Mouse (Mus musculus) urinary bladder, postnatal 14 days (tissue): ENCODE results near the gene Ccr8.
"Not testable (repeated sequence)": the region's sequence is repeated elsewhere in the genome, so short reads cannot be mapped to it uniquely, and the experiment has no call there.

Experiments used
- DNase-seq: peaks from one replicate; pipeline ENCODE4 v3.0.0; 2021; ENCODE audit warnings: low spot score

Gene Ccr8

DNA sequence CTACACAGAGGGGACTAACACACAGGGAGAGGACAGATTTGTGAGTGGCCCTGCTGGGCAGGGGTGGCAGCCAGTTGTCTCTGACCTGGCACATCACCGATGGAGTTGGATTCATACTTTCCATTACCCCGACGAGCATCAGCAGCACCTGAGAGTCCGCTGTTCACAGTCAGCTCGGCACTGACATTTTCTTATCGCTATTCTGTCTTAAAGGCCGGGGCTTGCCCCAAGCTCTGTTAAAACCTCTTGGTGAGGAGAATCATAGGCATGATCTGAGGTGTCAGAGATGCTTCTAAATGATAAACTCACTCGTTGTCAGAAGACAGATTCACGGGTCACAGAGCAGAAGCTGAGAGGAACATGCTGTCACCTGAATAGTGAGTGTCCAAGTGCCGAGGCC, 828 bp upstream of the Ccr8 start:
- DNase-seq: no peak

DNA sequence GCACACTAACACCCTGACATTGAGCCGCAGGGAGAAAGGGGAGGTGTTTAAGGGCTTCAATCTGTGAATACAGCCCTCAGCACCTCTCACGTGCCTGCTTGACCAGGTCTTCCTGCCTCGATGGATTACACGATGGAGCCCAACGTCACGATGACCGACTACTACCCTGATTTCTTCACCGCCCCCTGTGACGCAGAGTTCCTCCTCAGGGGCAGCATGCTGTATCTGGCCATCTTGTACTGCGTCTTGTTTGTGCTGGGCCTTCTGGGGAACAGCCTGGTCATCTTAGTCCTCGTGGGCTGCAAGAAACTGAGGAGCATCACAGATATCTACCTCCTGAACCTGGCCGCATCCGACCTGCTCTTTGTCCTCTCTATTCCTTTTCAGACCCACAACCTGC, 1.8 kb downstream of the Ccr8 start:
- DNase-seq: no peak

DNA sequence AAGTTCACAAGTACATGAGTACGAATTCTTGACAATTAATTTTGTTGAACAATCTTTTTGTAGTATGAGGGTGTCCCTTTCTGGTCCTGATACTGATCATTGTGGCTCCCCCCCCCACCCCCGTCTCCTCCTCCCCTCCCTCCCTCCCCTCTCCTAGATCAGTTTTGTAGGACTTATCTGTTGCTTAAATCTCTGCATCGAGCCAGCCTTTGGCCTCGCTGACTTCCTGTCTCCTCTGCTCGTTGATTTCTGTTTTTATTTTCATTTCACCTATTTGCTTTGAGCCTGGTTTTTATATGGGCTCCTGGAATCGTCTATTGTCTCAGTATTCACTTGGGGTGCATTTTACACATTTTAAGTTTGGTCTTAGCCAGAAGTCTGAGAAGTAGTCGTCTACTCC, 4.0 kb downstream of the Ccr8 start:
- no peak for DNase-seq

DNA sequence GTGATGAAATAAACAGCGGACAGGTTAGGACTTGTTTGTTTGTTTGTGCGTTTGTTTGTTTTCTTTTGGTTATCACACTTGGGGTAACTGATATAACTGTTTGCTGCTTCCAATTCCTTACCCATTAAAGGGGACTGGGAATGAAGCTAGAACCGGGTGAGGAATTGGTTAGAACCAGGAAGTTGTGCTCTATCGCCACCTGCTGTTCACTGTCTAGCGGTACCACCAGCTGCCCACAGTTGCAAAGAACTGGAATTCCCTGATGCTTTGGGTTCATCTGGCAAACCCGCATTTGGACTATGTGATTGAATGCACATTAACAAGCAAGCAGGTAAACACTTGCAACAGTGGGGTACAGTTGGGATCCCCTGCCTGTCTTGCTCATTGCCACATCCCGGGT, 6.8 kb downstream of the Ccr8 start:
- peak; percentile 72 for DNase-seq

DNA sequence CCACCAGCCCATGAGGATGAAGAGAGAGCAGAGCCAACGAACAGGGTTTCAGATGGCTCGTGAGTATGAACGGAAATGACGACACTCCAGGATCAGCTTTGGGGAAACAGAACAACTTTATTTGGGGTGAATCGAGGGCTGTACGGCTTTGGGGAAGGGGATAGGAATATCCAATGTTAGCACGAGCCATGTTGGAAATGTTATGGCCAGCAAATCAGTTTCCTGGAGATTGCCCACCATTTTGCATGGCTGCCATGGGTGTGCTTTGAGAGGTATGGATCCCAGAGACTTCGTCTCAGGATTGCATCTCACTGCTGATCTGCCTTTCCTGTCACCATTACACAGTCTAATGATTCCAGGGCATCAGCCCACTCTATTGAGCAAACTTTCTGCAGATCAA, 7.4 kb downstream of the Ccr8 start:
- DNase-seq: no peak

DNA sequence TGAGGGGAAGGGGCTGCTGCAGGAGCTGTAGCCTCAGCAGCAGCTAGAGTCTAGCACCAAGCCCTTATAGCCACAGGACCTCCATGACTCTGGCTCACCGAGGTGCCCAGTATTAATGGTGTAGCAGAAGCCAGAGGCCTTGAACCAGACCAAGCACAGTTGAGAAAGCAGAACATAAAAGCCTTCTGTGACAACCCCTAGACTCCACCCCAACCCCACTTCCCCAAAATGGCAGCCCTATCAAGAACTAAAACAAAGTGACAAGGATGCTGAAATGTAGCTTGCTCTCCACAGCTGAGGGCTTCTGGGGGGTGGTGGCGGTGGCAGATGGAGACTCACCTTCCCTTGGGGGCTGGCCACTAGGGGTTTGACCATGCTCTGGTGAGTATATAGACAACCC, 9.3 kb downstream of the Ccr8 start:
- DNase-seq: no peak

DNA sequence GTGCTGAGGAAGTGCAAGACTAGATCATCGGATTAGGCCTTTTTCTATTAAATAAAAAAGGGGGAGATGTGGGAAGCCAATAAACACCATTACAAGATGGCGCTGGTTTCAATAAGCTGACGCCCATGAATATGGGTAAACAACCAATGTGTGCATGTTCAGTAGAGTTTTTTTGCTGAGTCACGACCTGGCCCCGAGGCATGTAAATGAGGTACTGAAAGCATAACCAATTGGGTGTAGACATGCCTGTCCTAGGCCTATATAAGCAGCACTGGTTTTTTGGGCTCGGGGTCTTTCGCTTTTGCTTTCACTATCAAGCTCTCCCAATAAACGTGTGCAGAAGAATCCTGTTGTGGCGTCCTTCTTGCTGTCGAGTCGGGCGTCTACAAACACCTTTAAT, 17.0 kb downstream of the Ccr8 start:
- DNase-seq: not testable (repeated sequence)

DNA sequence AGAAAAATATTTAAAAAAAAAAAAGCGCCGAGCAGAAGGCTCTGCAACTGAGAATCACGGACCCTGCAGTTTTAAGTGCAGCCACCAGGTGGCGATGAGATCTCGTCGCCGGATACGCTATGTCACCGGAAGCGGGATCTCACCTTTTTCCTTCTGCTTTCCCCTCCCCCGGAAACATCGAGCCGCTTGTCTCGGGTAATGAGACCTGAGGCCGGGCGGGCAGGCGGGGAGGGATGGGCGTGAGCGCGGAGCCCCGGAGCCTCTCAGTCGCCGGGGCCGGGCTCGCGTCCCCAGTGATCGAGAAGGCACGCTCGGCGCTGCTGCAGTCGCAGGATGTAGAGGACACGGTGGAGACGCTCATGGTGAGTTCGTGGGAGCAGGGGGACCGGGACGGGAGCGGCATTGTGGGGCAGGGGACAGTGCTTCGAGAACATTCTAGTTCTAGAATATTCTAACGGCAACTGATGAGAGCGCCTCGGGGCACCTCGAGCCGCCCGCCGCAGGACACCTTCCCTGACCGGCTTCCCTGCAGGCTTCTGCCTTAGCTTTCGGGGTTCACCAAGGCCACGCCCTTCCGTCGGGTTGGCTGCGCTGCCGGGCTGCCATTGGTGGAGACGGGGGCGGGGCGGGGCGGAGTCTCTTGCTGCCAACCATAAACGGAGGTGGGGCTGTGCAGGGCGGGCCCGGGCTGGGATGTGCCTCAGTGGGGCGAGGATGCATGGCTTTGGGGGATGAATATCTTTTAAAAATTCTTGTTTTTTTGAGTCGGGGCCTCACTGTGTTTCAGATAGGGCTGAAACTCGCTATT, 18.5 kb downstream of the Ccr8 start, which contains the start of gene Slc25a38:
Gene Slc25a38, plus strand, starts transcription at position 164 of the 808 bp plus-strand sequence.
- peak; percentile 96 for DNase-seq

DNA sequence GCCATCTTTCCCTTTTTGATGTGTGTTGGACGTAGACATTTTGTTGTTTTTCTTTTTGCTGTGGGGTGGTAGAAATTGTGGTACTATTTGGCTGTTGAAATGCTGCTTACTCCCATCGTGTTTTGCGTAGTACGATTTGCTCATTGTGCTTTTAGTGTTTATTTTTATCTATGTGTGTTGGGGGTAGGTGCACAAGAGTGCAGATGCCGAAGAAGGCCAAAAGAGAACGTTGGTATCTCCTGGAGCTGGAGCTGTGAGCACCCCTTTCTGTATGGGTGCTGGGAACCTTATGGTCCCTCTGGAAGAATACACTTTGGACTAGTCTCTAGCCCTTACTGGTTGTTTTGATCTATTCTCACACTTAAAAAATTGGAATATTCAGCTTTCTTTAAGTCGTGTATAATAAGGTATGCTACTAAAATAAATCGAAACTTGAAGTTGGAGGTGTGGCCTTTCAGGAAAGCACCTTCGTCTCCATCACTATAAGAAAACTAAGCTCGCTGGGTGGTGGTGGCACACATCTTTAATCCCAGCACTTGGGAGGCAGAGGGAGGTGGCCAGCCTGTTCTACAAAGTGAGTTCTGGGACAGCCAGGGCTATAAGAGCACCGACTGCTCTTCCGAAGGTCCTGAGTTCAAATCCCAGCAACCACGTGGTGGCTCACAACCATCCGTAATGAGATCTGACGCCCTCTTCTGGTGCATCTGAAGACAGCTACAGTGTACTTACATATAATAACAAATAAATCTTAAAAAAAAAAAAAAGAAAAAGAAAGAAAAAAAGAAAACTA, 19.4 kb downstream of the Ccr8 start:
- DNase-seq: no peak

DNA sequence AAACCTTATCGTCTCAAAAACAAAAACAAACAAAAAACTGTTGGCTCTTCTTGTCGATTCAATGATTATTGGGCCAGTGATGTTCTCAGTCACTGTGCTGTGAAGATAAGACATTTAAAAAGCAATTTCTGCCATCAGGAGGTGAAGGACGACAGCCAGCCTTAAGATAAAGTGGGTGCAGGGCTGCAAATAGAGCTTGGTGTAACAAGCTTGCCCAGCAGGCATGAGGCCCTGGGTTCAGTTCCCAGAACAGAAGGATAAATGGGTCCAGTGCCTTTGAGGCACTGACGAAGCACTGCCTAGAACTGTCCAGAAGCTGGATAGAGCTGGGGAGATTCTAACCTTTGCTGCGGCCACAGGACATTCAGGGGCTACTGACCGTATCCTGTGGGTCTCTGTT, 20.6 kb downstream of the Ccr8 start:
- DNase-seq: no peak

DNA sequence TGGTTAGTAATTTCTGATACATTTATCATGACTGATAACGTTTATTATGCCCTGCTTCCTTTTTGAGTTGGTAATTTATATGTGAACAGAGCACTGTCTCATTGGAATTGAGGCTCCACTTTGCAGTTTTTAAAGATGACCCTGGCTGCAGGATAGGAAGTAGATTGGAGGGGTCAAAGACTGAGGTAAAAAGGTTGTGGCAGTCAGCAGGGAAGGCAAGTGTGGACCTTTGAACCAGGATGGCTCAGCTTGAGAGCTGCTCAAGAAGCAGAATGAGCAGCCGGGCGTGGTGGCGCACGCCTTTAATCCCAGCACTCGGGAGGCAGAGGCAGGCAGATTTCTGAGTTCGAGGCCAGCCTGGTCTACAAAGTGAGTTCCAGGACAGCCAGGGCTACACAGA, 21.5 kb downstream of the Ccr8 start:
- no peak for DNase-seq

DNA sequence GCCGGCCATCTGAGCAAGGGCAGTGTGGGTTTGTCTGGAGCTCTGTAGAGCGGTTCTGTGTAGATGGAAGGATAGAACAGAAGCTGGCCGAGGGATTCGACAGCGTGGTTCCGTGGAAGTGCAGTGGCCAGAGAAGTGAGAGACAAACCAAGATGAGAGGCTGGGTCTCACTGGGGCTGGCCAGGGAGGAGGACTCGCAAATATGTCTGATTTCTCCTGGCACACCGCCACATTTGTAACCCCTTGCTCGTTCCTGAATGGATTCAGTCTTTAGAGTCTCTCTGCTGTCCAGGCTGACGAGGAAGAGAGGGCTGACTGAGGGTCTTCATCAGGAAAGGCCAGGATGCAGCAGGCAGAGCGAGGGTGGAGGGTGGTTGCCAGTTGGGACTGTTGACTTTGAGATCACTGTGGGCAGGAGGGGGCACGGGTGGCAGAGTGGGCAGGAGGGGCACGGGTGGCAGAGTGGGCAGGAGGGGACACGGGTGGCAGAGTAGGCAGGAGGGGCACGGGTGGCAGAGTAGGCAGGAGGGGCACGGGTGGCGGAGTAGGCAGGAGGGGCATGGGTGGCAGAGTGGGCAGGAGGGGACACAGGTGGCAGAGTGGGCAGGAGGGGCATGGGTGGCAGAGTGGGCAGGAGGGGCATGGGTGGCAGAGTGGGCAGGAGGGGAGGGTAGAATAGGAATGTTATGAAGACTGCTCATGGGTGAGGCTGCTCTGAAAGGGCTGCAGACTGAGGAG, 22.3 kb downstream of the Ccr8 start:
- no peak for DNase-seq

DNA sequence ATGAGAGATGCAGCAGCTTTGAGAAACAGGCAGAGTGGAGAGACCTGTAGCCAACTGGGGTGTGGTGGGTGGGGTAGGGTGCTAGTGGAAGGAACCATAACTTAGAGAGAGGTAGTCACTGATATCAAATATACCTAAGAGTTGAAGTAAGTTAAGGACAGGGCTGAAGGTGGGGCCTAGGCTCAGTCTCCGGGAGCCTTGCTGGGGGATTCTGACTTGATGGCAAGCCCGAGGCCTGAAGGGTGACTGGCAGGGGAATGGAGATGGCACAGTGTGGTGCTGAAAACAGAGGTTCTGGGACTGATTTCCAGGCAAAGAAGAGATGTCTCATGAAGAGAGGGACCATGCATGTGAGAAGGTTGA, 22.9 kb downstream of the Ccr8 start:
- no peak for DNase-seq

DNA sequence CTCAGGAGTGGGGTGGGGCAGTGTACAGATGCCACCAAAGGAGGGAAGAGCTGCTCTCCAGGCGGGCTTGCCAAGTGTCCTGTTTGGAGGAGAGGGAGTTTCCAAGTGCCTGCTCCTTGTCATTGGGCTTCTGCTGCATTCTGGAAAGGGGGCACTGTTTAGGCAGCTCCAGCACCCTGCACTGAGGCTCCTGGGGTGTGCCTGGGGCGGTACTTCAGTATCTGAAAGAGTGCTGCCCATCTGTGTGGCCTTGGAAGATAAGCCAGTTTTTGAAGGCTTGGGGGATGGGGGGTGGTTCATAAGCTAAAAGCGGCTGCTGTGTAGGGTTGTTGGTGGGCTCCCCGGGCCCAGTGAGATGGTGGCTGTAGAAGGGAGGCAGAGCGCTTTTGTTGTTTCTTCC, 23.7 kb downstream of the Ccr8 start:
- DNase-seq: no peak

DNA sequence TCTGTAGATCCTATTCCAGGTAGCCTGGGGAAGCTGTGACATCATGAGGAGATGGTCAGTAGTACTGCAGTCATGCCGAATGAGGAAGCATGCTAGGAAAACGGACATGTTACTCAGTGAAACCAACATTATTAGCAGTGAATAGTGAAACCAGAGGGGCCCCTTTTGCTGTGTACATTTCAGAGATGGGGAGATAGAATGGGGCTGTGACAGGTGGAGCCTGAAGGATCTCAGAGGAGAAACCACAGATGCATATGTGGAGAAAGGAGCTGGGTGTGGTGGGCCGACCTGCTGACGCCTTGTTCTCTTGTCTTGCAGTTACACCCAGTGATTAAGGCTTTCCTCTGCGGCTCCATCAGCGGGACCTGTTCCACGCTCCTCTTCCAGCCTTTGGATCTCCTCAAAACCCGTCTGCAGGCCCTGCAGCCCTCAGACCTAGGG, 24.3 kb downstream of the Ccr8 start:
- no peak for DNase-seq

DNA sequence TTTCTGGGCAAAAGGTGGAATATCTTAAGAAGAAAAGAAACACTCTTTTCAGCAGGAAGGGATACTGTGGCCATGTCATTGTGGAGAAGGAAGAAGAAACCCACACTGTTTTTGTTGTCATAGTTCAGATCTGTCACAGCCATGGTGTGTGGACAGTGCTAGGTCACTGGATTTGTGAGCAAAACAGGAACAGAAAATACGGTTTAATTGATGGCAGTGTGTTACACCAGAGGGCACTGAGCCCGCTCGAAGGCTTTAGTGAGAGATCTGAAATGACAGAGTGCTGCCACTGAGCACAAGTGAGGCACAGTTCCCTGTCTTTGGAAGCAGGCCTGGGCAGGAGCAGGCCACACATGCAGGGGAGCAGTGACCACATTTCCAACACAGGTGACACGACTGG, 26.3 kb downstream of the Ccr8 start:
- DNase-seq: no peak

DNA sequence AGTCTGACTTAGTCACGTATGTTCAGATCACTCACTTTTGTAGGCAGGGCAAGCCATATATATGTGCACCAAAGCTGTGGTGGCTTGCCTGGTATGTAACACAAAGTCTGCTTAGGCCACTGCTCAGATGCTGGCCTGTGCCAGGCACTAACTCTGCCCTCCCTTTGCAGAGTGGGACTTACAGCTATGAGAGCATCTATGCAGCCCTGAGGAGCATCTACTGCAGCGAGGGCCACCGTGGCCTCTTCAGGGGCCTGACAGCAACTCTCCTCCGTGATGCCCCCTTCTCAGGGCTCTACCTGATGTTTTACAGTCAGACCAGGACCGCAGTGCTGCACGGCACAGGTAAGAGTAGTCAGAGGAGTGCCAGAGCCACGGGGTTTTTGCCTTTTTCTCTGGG, 28.6 kb downstream of the Ccr8 start:
- DNase-seq: no peak

DNA sequence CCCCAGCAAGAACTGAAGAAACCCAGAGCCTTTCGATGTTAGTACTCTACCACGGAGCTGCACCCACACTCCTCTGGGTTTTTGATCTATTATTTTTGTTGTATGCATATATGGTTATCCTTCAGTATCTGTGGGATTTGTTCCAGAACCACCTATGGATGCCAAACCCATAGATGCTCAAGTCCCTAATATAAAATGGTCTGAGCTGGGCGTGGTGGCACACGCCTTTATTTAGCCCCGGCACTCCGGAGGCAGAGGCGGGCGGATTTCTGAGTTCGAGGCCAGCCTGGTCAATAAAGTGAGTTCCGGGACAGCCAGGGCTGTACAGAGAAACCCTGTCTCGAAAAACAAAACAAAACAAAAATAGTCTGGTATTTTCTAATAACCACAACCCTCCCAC, 35.0 kb downstream of the Ccr8 start:
- DNase-seq: no peak

DNA sequence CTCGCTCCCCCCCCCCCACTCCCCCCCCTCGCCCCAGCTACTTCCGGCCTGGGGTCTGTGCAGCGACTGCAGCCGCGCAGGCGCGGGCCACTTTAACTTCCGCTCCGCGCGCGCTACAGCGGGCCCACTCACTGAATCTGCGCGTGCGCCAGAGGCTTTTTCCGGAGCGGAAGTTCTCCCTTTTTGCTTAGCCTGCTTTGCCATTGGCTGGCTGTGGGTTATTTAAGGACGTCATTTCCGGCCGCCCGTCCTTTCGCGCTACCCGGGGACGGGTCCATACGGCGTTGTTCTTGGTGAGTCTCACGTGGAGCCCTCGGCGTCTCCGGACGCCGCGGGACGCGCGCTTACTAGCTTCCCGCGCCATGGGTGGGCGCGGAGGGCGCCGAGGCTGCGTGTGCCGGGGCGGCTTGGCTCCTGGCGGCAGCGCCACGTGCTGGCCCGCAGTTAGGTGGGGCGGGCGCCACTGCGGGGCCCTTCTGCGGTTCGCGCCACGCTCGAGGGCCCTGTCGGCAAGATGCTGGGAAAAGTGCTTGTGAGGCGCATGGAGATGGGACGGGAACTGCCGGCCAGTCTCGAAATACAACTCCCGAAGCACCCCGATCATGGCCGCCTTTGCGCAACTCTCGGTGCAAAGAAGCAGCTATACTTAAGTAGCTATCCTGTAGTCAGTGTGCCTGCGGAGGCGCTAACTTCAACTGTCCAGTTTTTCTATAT, 35.8 kb downstream of the Ccr8 start, which contains the start of gene Rpsa:
Gene Rpsa, plus strand, starts transcription at position 152 of the 714 bp plus-strand sequence.
- peak; percentile 98 for DNase-seq

DNA sequence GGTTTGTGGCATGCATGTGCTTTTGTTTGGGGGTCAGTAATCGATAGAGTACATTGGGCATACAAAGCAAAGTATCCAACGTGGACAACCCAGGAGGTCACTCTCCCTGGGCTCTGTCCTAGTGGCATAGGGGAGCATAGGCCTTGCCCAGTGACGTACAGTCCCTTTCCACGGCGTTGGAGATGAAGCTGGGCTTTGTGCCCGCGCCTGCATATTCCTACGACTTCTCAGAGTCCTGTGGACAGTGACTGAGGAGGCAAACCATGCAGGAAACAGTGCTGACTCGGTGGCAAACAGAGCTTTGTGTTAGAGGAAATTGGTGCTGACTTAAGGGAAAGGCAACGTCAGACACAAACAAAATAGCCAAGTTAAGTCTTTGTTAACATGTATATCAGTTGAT, 37.4 kb downstream of the Ccr8 start:
- DNase-seq: no peak

DNA sequence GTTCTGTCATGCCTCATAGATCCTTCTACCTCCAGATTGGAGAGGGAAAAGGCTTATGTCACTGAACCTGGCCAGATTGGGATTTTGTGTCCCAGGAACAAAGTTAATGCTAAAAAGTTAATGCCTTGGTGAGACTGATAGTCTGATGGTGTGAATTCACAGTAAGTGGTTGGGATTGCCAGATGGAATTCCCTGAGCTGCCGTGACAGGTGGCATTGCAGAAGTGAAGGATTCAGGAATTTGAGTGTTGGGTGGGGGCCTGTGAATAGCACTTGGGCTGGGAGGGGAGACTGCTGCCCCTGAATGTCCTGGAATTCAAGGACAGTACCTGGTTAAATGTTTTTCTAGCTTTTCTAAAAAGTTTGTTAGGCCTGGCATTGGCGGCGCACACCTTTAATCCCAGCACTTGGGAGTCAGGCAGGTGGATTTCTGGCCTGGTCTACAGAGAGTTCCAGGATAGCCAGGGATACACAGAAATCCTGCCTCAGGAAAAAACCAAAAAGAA, 39.9 kb downstream of the Ccr8 start:
- DNase-seq: no peak
